ENCODE assay signal across 8 mouse cellular contexts in genomic region chr17:53543591-53544324, GRCm38 (mm10). TPM values are rescaled to one million over a fixed set of nuclear protein-coding genes. Genes with fewer than 3 reads are reported as not detected.
DNase-seq lines count a peak whose midpoint lies in the region; ATAC-seq and TF ChIP-seq lines count a peak whose summit lies in the region.

No protein-coding gene starts in this region.

- no peak for ATAC-seq in heart, embryonic 13.5 days (ENCODE audit: extremely low read depth, insufficient number of reproducible peaks, low FRiP score, low TSS enrichment)
- peak; percentile 14; the same call in 1 of the 2 replicates for ATAC-seq in stomach, embryonic 15.5 days (ENCODE audit: insufficient read depth, low FRiP score, low read depth)
- no peak for ATAC-seq in megakaryocyte, adult 5-6 weeks (ENCODE audit: poor library complexity, severe bottlenecking)

- intact Hi-C loops in left cerebral cortex, postnatal 36 days (cut with DNase I) = no loop called here

- TF ChIP-seq POLR2A in cortical plate, adult 2 months (IDR thresholded peaks at IDR 0.05; ENCODE audit: extremely low read depth, insufficient read depth, low read length) = no peak
- TF ChIP-seq POLR2A in thymus, adult 2 months (IDR thresholded peaks at IDR 0.05; ENCODE audit: control insufficient read depth, extremely low read depth, insufficient read depth, low read length, poor library complexity) = no peak

- H3K27ac ChIP-seq in cortical plate, adult 2 months (ENCODE audit: insufficient read depth, low read length) = peak overlapping the region; percentile 76
- H3K27ac ChIP-seq in heart, embryonic 13.5 days (replicated peaks) = peak overlapping the region; percentile 22
- 0 out of 2 replicates have a peak overlapping the region, but pooled peaks have one; percentile 13 for H3K27ac ChIP-seq in stomach, embryonic 15.5 days
- no peak overlapping the region for H3K27ac ChIP-seq in thymus, adult 2 months (ENCODE audit: control insufficient read depth, insufficient read depth, low read length)

- DNase-seq in kidney, postnatal 10 days = peak; percentile 50
- no peak for DNase-seq in kidney, adult 18-20 months
- DNase-seq in left cerebral cortex, postnatal 36 days (ENCODE audit: low spot score in 2 of 2) = peak; percentile 7 to 15
- no peak for DNase-seq in thymus, adult 2 months

- 61% methylated on average over 9 of the region's 9 CpGs for WGBS in heart, embryonic 13.5 days
- WGBS in stomach, embryonic 15.5 days = 49% methylated on average over 9 of the region's 9 CpGs
- WGBS in thymus, adult 2 months = 91% methylated on average over 9 of the region's 9 CpGs

- no peak overlapping the region for H3K4me2 ChIP-seq in heart, embryonic 13.5 days
- H3K4me2 ChIP-seq in stomach, embryonic 15.5 days = no peak overlapping the region

- H3K36me3 ChIP-seq in heart, embryonic 13.5 days = no peaks in the 10 kb centered on the region
- no peaks in the 10 kb centered on the region for H3K36me3 ChIP-seq in stomach, embryonic 15.5 days
- H3K36me3 ChIP-seq in thymus, adult 2 months (ENCODE audit: control insufficient read depth, insufficient read depth, low read length) = no peaks in the 10 kb centered on the region

- H3K9ac ChIP-seq in heart, embryonic 13.5 days = no peak overlapping the region
- H3K9ac ChIP-seq in stomach, embryonic 15.5 days = no peak overlapping the region

- H3K9me3 ChIP-seq in heart, embryonic 13.5 days = no peaks in the 10 kb centered on the region
- no peaks in the 10 kb centered on the region for H3K9me3 ChIP-seq in stomach, embryonic 15.5 days

- no peak for TF ChIP-seq CTCF in cortical plate, adult 2 months (IDR thresholded peaks at IDR 0.05; ENCODE audit: extremely low read depth, insufficient read depth, low read length)
- no peak for TF ChIP-seq CTCF in thymus, adult 2 months (IDR thresholded peaks at IDR 0.05; ENCODE audit: borderline replicate concordance, control insufficient read depth, extremely low read depth, insufficient read depth, low read length, poor library complexity)

- no peaks in the 10 kb centered on the region for H3K27me3 ChIP-seq in heart, embryonic 13.5 days (replicated peaks)
- H3K27me3 ChIP-seq in stomach, embryonic 15.5 days (replicated peaks) = no peaks in the 10 kb centered on the region
- no peaks in the 10 kb centered on the region for H3K27me3 ChIP-seq in thymus, adult 2 months (ENCODE audit: control insufficient read depth, insufficient read depth, low read length)

- H3K4me3 ChIP-seq in cortical plate, adult 2 months (ENCODE audit: insufficient read depth, low read length) = no peak overlapping the region
- no peak overlapping the region for H3K4me3 ChIP-seq in heart, embryonic 13.5 days
- H3K4me3 ChIP-seq in stomach, embryonic 15.5 days (replicated peaks) = no peak overlapping the region
- H3K4me3 ChIP-seq in thymus, adult 2 months (ENCODE audit: control insufficient read depth, insufficient read depth, low read length) = no peak overlapping the region

- H3K4me1 ChIP-seq in cortical plate, adult 2 months (ENCODE audit: control insufficient read depth, insufficient read depth, low read length) = no peaks in the 10 kb centered on the region
- peaks cover 4% of the 10 kb centered on the region; the same call in 1 of the 2 replicates for H3K4me1 ChIP-seq in heart, embryonic 13.5 days
- H3K4me1 ChIP-seq in stomach, embryonic 15.5 days = peaks cover 2% of the 10 kb centered on the region; the same call in 1 of the 2 replicates
- no peaks in the 10 kb centered on the region for H3K4me1 ChIP-seq in thymus, adult 2 months (replicated peaks; ENCODE audit: control insufficient read depth, insufficient read depth, low read length)

RNA-seq across cellular contexts. Expression of gene Pp2d1, which starts 4.5 kb away (rescaled TPM):
- polyA plus RNA-seq in cortical plate, adult 2 months (2012; rRNA removed) = 0.04 TPM in 1 of 2 replicates, not detected in the other
- polyA plus RNA-seq in heart, embryonic 13.5 days (2015; fragmentation: Nextera tagmentation; extraction: Ambion mirVana) = 0.13 and 0.25 TPM in 2 replicates
- not detected for total RNA-seq in left cerebral cortex, postnatal 36 days (2021)
- 0.27 and 0.42 TPM in 2 replicates for polyA plus RNA-seq in stomach, embryonic 15.5 days (2015; fragmentation: Nextera tagmentation; extraction: Ambion mirVana)
- not detected in 2 replicates for polyA plus RNA-seq in thymus, adult 2 months (2012; rRNA removed)
- total RNA-seq in megakaryocyte, adult 5-6 weeks (2015) = not detected in 2 replicates
- not detected in 2 replicates for total RNA-seq in megakaryocyte, adult 5-6 weeks (2017)

RNA-seq across cellular contexts. Expression of gene Kat2b, which starts 22.9 kb away (rescaled TPM):
- 11.0 and 12.2 TPM in 2 replicates for polyA plus RNA-seq in cortical plate, adult 2 months (2012; rRNA removed)
- 7.4 and 8.1 TPM in 2 replicates for polyA plus RNA-seq in heart, embryonic 13.5 days (2015; fragmentation: Nextera tagmentation; extraction: Ambion mirVana)
- 10 to 100 TPM; 10.5 to 16.1 TPM for total RNA-seq in left cerebral cortex, postnatal 36 days (2021)
- polyA plus RNA-seq in stomach, embryonic 15.5 days (2015; fragmentation: Nextera tagmentation; extraction: Ambion mirVana) = 4.1 and 5.3 TPM in 2 replicates
- polyA plus RNA-seq in thymus, adult 2 months (2012; rRNA removed) = 13.1 and 17.9 TPM in 2 replicates
- total RNA-seq in megakaryocyte, adult 5-6 weeks (2015) = 38.9 and 41.4 TPM in 2 replicates
- total RNA-seq in megakaryocyte, adult 5-6 weeks (2017) = 57.9 and 72.6 TPM in 2 replicates

Comparison
In these comparisons a context has a peak if more than half of its experiments do, and no peak if none do; other contexts are left out.
1. DNase-seq: peak in kidney, postnatal 10 days (single experiment) and left cerebral cortex, postnatal 36 days (2 of 2); none in kidney, adult 18-20 months (single experiment) and thymus, adult 2 months (single experiment).